Mouse (Mus musculus) hindbrain, postnatal 0 days (tissue): ENCODE data around the gene Drd3. TPM values are rescaled to one million over a fixed set of nuclear protein-coding genes. Genes with fewer than 3 reads are reported as not detected.

Experiments used
- ATAC-seq: fragments of 200-750 bp; cut with Nextera tagmentation; 2 replicates; pipeline ENCODE4 v1.8.0; 2017; ENCODE audit warnings: mild to moderate bottlenecking, moderate TSS enrichment, moderate library complexity
- DNase-seq: peaks from one replicate; pipeline ENCODE4 v3.0.0-alpha.2; 2015; ENCODE audit warnings: low spot score
- H3K27ac ChIP-seq: fragments of 300-500 bp; sonication (generic); 2 replicates; pipeline ENCODE4 v1.5.1; 2014; ENCODE audit warnings: mild to moderate bottlenecking
- H3K27me3 ChIP-seq: fragments of 300-500 bp; sonication (generic); 2 replicates; pipeline ENCODE4 v1.6.1; 2014; ENCODE audit warnings: low read length, mixed read lengths; ENCODE audit not compliant: insufficient read depth
- H3K36me3 ChIP-seq: fragments of 300-500 bp; sonication (generic); 2 replicates; pipeline ENCODE4 v1.6.1; 2014; ENCODE audit warnings: low read length, mixed read lengths; ENCODE audit not compliant: insufficient read depth
- H3K4me1 ChIP-seq: fragments of 300-500 bp; sonication (generic); 2 replicates; pipeline ENCODE4 v1.6.1; 2014; ENCODE audit warnings: antibody characterized with exemption, low read length, mixed read lengths; ENCODE audit not compliant: insufficient read depth
- H3K4me2 ChIP-seq: fragments of 300-500 bp; sonication (generic); 2 replicates; pipeline ENCODE4 v1.6.1; 2014; ENCODE audit warnings: low read depth, mild to moderate bottlenecking, low read length, moderate library complexity, mixed read lengths
- H3K4me3 ChIP-seq: fragments of 300-500 bp; sonication (generic); 2 replicates; pipeline ENCODE4 v1.5.1; 2014; ENCODE audit warnings: low read length
- H3K9ac ChIP-seq: fragments of 300-500 bp; sonication (generic); replicated peaks from 2 replicates; pipeline ENCODE4 v1.6.1; 2014; ENCODE audit warnings: mild to moderate bottlenecking, low read length, moderate library complexity, mixed read lengths
- H3K9me3 ChIP-seq: fragments of 300-500 bp; sonication (generic); 2 replicates; pipeline ENCODE4 v1.6.1; 2016; ENCODE audit warnings: low read length, mixed read lengths
- CTCF ChIP-seq: IDR thresholded peaks from 2 replicates; pipeline ENCODE4 v1.5.1; 2016; ENCODE audit warnings: antibody characterized with exemption, control low read depth, low read depth
- WGBS: fragments of 180-500 bp; shearing (Covaris S2); extraction: QIAGEN DNeasy Blood & Tissue Kit; methylation state at CpG from one replicate; pipeline ENCODE4 v1.1.7; 2014; 5-methylcytosine and 5-hydroxymethylcytosine counted together
- polyA plus RNA-seq: library from polyadenylated mRNA; unstranded; fragments of >200 nt; fragmentation: Nextera tagmentation; extraction: Ambion mirVana; gene quantifications from 2 replicates; pipeline ENCODE4 v1.2.1, GENCODE M21; 2015
- total RNA-seq: library from RNA; depleted of rRNA; stranded (reverse); fragments of >200 nt; gene quantifications from 2 replicates; pipeline ENCODE4 v1.2.3, GENCODE M21; 2014

The Drd3 gene
- total and polyA plus RNA-seq, 2 experiments from 2014 or later, result 0.16 TPM; not detected in 1

- Histone ChIP-seq H3K27ac (no peak overlapping the region), H3K9me3 (no peaks in the 10 kb centered on the region), H3K4me1 (no peaks in the 10 kb centered on the region), H3K9ac (no peak overlapping the region), H3K36me3 (no peaks in the 10 kb centered on the region), H3K4me3 (no peak overlapping the region), H3K4me2 (no peak overlapping the region), H3K27me3 (no peaks in the 10 kb centered on the region)
- TF ChIP-seq CTCF, result no peak
- DNase-seq (no peak), ATAC-seq (no peak)
- 86% methylated on average over 7 of the region's 7 CpGs for WGBS
Measured at GRCm38 (mm10) chr16:43711361-43711760, 42.5 kb upstream of the Drd3 start.

GRCm38 (mm10) chr16:43724444-43724843 lies 29.4 kb upstream of the Drd3 start:
- Histone ChIP-seq H3K36me3 (no peaks in the 10 kb centered on the region), H3K9me3 (no peaks in the 10 kb centered on the region), H3K9ac (no peak overlapping the region), H3K4me2 (no peak overlapping the region), H3K4me3 (no peak overlapping the region), H3K4me1 (no peaks in the 10 kb centered on the region), H3K27ac (no peak overlapping the region), H3K27me3 (no peaks in the 10 kb centered on the region)
- DNase-seq (no peak), ATAC-seq (no peak)
- TF ChIP-seq CTCF, result peak; percentile 46
- 69% methylated on average over 3 of the region's 3 CpGs for WGBS

- DNase-seq (no peak), ATAC-seq (no peak)
- no peak overlapping the region for H3K4me3 ChIP-seq
- no peak overlapping the region for H3K27ac ChIP-seq
- WGBS, result 86% methylated on average over 8 of the region's 8 CpGs
- no peaks in the 10 kb centered on the region for H3K9me3 ChIP-seq
- TF ChIP-seq CTCF, result no peak
- no peaks in the 10 kb centered on the region for H3K4me1 ChIP-seq
- H3K9ac ChIP-seq, result no peak overlapping the region
- no peaks in the 10 kb centered on the region for H3K27me3 ChIP-seq
- no peaks in the 10 kb centered on the region for H3K36me3 ChIP-seq
- no peak overlapping the region for H3K4me2 ChIP-seq
Measured at GRCm38 (mm10) chr16:43729506-43730221, 24.2 kb upstream of the Drd3 start.

GRCm38 (mm10) chr16:43730281-43730680 lies 23.5 kb upstream of the Drd3 start:
- no peak overlapping the region for H3K9ac ChIP-seq
- H3K4me1 ChIP-seq, result no peaks in the 10 kb centered on the region
- 85% methylated on average over 4 of the region's 4 CpGs for WGBS

GRCm38 (mm10) chr16:43732496-43732895 lies 21.3 kb upstream of the Drd3 start:
- Histone ChIP-seq H3K27ac (no peak overlapping the region), H3K4me1 (no peaks in the 10 kb centered on the region), H3K4me3 (no peak overlapping the region), H3K27me3 (no peaks in the 10 kb centered on the region), H3K9me3 (no peaks in the 10 kb centered on the region), H3K36me3 (no peaks in the 10 kb centered on the region), H3K9ac (no peak overlapping the region), H3K4me2 (no peak overlapping the region)
- DNase-seq (peak; percentile 50), ATAC-seq (no peak)
- 54% methylated on average over 10 of the region's 10 CpGs for WGBS
- no peak for TF ChIP-seq CTCF

More at GRCm38 (mm10) chr16:43730281-43730680, 23.5 kb upstream of the Drd3 start:
- no peaks in the 10 kb centered on the region for H3K36me3 ChIP-seq
- H3K27me3 ChIP-seq, result no peaks in the 10 kb centered on the region
- no peak for TF ChIP-seq CTCF
- no peak overlapping the region for H3K4me2 ChIP-seq
- no peak for ATAC-seq
- H3K4me3 ChIP-seq, result no peak overlapping the region
- no peak overlapping the region for H3K27ac ChIP-seq
- no peaks in the 10 kb centered on the region for H3K9me3 ChIP-seq
- no peak for DNase-seq

- H3K4me3 ChIP-seq, result no peak overlapping the region
- H3K9ac ChIP-seq, result no peak overlapping the region
- no peaks in the 10 kb centered on the region for H3K4me1 ChIP-seq
- no peaks in the 10 kb centered on the region for H3K9me3 ChIP-seq
- 80% methylated on average over 5 of the region's 5 CpGs for WGBS
- H3K27ac ChIP-seq, result no peak overlapping the region
- H3K27me3 ChIP-seq, result no peaks in the 10 kb centered on the region
- ATAC-seq, result no peak
- TF ChIP-seq CTCF, result no peak
- DNase-seq, result no peak
- H3K4me2 ChIP-seq, result no peak overlapping the region
- no peaks in the 10 kb centered on the region for H3K36me3 ChIP-seq
Measured at GRCm38 (mm10) chr16:43732900-43733299, 20.9 kb upstream of the Drd3 start.

GRCm38 (mm10) chr16:43737933-43738332 lies 15.9 kb upstream of the Drd3 start:
- Histone ChIP-seq H3K4me3 (no peak overlapping the region), H3K27ac (no peak overlapping the region), H3K4me2 (no peak overlapping the region), H3K4me1 (no peaks in the 10 kb centered on the region), H3K27me3 (no peaks in the 10 kb centered on the region), H3K9ac (no peak overlapping the region), H3K9me3 (no peaks in the 10 kb centered on the region), H3K36me3 (no peaks in the 10 kb centered on the region)
- no peak for DNase-seq
- no peak for TF ChIP-seq CTCF
- WGBS, result 71% methylated on average over 4 of the region's 4 CpGs
- ATAC-seq, result no peak
